Mouse (Mus musculus): ENCODE data around the gene Igsf3. TPM values are rescaled to one million over a fixed set of nuclear protein-coding genes. Genes with fewer than 3 reads are reported as not detected.

The Igsf3 gene
- 40.5 and 40.6 TPM in 2 replicates for polyA plus RNA-seq (2015; fragmentation: Nextera tagmentation; extraction: Ambion mirVana)

DNA sequence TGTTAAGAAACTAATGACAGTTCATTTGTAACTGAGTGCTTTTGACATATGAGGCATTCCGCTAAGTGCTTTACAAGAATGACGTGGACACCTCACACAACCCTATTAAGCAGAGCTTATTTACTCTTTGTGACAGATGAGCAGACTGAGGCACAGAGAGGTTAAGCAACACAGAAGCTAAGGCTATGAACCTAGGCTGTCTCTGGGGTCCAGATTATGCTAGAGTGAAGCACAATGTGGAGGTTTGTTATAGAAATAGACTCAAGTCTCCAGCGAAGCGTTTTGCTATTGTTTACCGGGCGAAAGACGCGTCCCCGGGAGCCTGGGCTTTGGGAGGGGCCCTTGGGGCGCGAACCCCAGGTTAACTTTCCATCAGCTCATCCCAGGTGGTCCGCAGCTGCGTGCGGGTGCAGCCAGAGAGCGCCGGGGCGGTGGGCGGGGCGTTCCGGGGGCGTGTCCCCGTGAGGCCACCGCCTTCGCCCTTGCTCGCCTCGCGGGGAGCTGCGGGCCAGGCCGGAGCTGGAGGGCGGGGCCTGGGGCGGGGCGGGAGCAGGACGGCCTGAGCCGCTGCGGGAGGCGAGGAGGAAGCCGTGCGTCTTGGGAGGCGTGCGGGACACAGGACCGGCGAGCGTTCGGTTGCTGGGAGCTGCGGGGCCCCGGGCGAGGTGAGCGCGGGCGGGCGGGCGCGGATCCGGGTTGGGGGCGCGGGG, at the start of gene Igsf3:
TSS of gene Igsf3 (plus strand) at position 546 of the 710 bp plus-strand sequence.
- Histone ChIP-seq H3K9me3 (ENCODE audit: control insufficient read depth, low read length) (no peaks in the 10 kb centered on the region), H3K4me2 (ENCODE audit: low read depth, low read length) (peak within 1 kb of the TSS; percentile 95), H3K27me3 (ENCODE audit: control insufficient read depth, insufficient read depth, low read depth, low read length) (no peaks in the 10 kb centered on the region), H3K36me3 (ENCODE audit: control insufficient read depth, insufficient read depth, low read length) (no peaks in the 10 kb centered on the region), H3K27ac (ENCODE audit: low read length) (peak within 1 kb of the TSS; percentile 74), H3K4me1 (replicated peaks; ENCODE audit: control insufficient read depth, insufficient read depth, low read length) (peaks cover 26% of the 10 kb centered on the region), H3K9ac (ENCODE audit: low read length) (peak within 1 kb of the TSS; percentile 86), H3K4me3 (ENCODE audit: low read length) (peak within 1 kb of the TSS; percentile 82)
- 4% methylated on average over 49 of the region's 56 CpGs for WGBS
- peak; percentile 91 for ATAC-seq (ENCODE audit: low read depth)

DNA sequence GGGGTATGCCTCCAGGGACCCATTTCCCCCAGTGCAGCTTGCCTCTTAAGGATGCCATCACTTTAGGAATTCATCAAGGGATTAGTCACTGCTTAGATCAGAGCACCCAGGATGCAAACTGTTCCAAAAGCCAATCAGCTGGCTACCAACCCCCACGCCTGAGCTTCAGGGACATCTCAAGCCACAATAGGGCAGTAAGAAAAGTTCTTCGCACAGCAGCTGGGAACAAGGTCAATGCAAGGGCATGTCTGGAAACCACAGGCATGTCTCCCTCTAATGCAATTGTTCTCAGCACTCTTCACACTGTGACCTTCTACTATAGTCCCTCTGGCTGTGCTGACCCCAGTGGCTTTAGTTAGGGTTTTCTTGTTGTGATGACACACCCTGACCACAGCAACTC, 49.6 kb upstream of the Igsf3 start:
- Histone ChIP-seq H3K4me2 (ENCODE audit: low read depth, low read length) (no peak overlapping the region), H3K4me3 (ENCODE audit: low read length) (no peak overlapping the region), H3K9ac (ENCODE audit: low read length) (no peak overlapping the region), H3K27ac (ENCODE audit: low read length) (no peak overlapping the region), H3K36me3 (ENCODE audit: control insufficient read depth, insufficient read depth, low read length) (no peaks in the 10 kb centered on the region), H3K4me1 (replicated peaks; ENCODE audit: control insufficient read depth, insufficient read depth, low read length) (peaks cover 3% of the 10 kb centered on the region; the same call in 1 of the 2 replicates), H3K27me3 (ENCODE audit: control insufficient read depth, insufficient read depth, low read depth, low read length) (no peaks in the 10 kb centered on the region), H3K9me3 (ENCODE audit: control insufficient read depth, low read length) (no peaks in the 10 kb centered on the region)
- no peak for ATAC-seq (ENCODE audit: low read depth)
- 82% methylated on average over 2 of the region's 2 CpGs for WGBS

DNA sequence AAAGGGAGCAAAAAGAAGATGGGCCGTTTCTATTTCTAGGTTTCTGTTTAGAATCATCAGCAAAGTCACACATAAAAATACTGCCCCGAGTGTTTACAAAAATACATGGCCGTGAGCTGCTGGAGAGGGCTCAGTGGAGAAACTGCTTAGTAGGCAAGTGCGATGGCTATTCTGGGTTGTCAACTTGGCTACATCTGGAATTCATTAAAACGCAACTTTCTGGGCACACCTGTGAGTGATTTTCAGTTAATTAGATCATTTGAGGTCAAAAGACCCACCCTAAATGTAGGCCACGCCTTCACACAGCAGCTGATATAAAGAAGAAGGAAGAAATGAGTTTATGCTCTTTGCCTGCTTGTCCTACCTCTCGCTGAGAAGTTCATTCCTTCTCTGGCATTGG, 48.3 kb upstream of the Igsf3 start:
- Histone ChIP-seq H3K4me1 (replicated peaks; ENCODE audit: control insufficient read depth, insufficient read depth, low read length) (no peaks in the 10 kb centered on the region; the same call in 1 of the 2 replicates), H3K36me3 (ENCODE audit: control insufficient read depth, insufficient read depth, low read length) (no peaks in the 10 kb centered on the region), H3K27me3 (ENCODE audit: control insufficient read depth, insufficient read depth, low read depth, low read length) (no peaks in the 10 kb centered on the region), H3K4me3 (ENCODE audit: low read length) (no peak overlapping the region), H3K9me3 (ENCODE audit: control insufficient read depth, low read length) (no peaks in the 10 kb centered on the region), H3K9ac (ENCODE audit: low read length) (no peak overlapping the region), H3K27ac (ENCODE audit: low read length) (no peak overlapping the region), H3K4me2 (ENCODE audit: low read depth, low read length) (no peak overlapping the region)
- WGBS = 76% methylated on average over 7 of the region's 7 CpGs
- ATAC-seq (ENCODE audit: low read depth) = no peak

DNA sequence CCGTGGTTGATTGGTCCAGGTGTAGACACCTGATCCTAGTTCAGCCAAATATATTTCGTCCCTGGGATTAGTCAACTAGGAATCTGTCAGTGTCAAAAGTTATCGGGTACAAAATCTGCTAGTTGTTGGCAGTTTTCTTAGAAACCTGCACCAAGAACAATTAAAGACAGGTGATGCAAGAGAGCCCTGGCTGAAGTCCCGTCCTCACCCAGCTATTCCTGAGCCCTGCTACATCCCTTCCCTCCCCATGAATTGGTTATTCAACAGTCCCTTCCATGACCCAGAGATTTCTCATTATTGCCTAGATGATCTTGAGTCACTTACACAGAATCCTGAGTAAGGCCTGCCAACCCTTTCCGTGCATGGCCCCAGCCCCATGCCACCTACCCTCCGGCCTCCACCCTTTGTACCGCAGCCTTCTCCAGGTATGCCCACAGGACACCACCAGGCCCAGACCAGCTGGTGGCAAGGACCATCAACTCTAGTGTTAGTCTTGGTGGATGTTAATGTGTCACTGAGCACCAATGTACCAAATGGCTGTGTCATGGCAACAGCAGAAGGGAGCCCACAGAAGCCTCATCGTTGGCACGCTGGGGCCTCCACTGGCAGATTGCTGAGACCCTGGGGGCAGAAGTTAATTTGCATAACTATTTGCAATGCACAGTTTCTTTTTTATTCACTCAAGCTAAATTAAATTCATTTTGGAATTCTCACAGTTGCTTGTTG, 33.5 kb upstream of the Igsf3 start:
- Histone ChIP-seq H3K27ac (ENCODE audit: low read length) (no peak overlapping the region), H3K4me1 (replicated peaks; ENCODE audit: control insufficient read depth, insufficient read depth, low read length) (peaks cover 2% of the 10 kb centered on the region; the same call in 1 of the 2 replicates), H3K4me2 (ENCODE audit: low read depth, low read length) (no peak overlapping the region), H3K9ac (ENCODE audit: low read length) (no peak overlapping the region), H3K36me3 (ENCODE audit: control insufficient read depth, insufficient read depth, low read length) (no peaks in the 10 kb centered on the region), H3K9me3 (ENCODE audit: control insufficient read depth, low read length) (0 out of 2 replicates have a peak, but pooled peaks cover 4% of the 10 kb centered on the region), H3K4me3 (ENCODE audit: low read length) (no peak overlapping the region), H3K27me3 (ENCODE audit: control insufficient read depth, insufficient read depth, low read depth, low read length) (no peaks in the 10 kb centered on the region)
- ATAC-seq (ENCODE audit: low read depth) = no peak
- 88% methylated on average over 9 of the region's 9 CpGs for WGBS

DNA sequence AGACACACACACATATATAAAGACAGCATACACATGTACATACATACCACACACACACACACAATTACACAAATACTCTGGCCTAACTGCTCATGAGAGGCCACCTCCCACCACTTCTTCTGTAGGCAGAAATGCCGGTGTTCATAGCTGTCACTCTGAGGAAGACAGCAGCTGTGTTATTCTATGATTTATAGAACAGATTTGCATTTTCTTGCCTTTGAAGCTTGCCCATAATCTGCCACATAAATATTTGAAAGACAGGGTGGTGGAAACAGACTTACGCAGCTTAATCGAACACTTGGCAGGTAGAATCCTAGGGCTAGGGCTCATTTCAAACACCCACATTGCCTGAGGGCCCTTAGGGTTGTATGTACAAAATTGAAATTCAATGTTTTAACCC, 32.6 kb upstream of the Igsf3 start:
- Histone ChIP-seq H3K27ac (ENCODE audit: low read length) (no peak overlapping the region), H3K9ac (ENCODE audit: low read length) (no peak overlapping the region), H3K4me1 (replicated peaks; ENCODE audit: control insufficient read depth, insufficient read depth, low read length) (peaks cover 11% of the 10 kb centered on the region; the same call in 1 of the 2 replicates), H3K27me3 (ENCODE audit: control insufficient read depth, insufficient read depth, low read depth, low read length) (no peaks in the 10 kb centered on the region), H3K4me2 (ENCODE audit: low read depth, low read length) (no peak overlapping the region), H3K4me3 (ENCODE audit: low read length) (no peak overlapping the region), H3K36me3 (ENCODE audit: control insufficient read depth, insufficient read depth, low read length) (no peaks in the 10 kb centered on the region), H3K9me3 (ENCODE audit: control insufficient read depth, low read length) (0 out of 2 replicates have a peak, but pooled peaks cover 4% of the 10 kb centered on the region)
- 71% methylated on average over 3 of the region's 3 CpGs for WGBS
- no peak for ATAC-seq (ENCODE audit: low read depth)

DNA sequence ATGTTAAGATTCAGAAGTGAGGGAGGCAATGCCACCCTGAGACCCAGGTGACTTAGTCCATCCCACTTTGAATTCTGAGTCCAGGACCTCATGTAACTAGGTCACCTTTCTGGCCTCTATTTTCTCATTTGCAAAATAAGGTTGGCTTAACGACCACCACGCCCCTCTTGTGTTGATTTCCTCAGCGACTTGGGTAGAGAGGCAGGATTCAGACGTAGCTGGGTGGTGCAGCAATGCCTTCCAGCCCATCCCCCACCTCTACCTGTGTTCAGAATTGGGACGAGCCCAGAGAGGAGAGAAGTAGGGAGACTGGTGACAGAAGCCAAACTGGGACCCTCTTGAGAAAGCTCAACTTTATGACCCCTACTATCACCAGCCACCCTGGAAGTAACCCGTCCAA, 31.6 kb upstream of the Igsf3 start:
- no peak overlapping the region for H3K27ac ChIP-seq (ENCODE audit: low read length)
- no peak overlapping the region for H3K4me3 ChIP-seq (ENCODE audit: low read length)
- 0 out of 2 replicates have a peak, but pooled peaks cover 4% of the 10 kb centered on the region for H3K9me3 ChIP-seq (ENCODE audit: control insufficient read depth, low read length)
- ATAC-seq (ENCODE audit: low read depth) = no peak
- no peaks in the 10 kb centered on the region for H3K27me3 ChIP-seq (ENCODE audit: control insufficient read depth, insufficient read depth, low read depth, low read length)
- peaks cover 11% of the 10 kb centered on the region; the same call in 1 of the 2 replicates for H3K4me1 ChIP-seq (replicated peaks; ENCODE audit: control insufficient read depth, insufficient read depth, low read length)
- no peak overlapping the region for H3K4me2 ChIP-seq (ENCODE audit: low read depth, low read length)
- WGBS = 59% methylated on average over 6 of the region's 6 CpGs
- no peaks in the 10 kb centered on the region for H3K36me3 ChIP-seq (ENCODE audit: control insufficient read depth, insufficient read depth, low read length)
- H3K9ac ChIP-seq (ENCODE audit: low read length) = no peak overlapping the region

DNA sequence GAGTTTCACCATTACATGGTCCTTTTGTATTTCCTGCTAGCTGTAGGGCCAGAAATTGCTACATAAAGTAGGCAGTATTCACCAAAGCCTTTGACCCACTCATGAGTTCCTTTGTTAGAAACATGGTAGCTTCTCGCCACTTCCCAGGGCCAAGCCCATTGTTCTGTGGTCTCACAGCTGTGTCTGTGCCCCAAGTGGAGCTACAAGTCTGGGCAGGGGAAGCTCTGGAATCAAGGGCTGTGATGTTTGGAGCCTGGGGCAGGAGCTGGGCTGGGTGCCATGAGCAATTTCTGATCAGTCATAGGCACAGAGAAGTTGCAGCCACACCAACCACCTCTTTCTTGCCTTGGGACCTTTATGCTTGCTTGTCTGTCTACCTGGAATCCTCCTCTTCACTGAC, 30.1 kb upstream of the Igsf3 start:
- Histone ChIP-seq H3K9ac (ENCODE audit: low read length) (no peak overlapping the region), H3K9me3 (ENCODE audit: control insufficient read depth, low read length) (0 out of 2 replicates have a peak, but pooled peaks cover 4% of the 10 kb centered on the region)

DNA sequence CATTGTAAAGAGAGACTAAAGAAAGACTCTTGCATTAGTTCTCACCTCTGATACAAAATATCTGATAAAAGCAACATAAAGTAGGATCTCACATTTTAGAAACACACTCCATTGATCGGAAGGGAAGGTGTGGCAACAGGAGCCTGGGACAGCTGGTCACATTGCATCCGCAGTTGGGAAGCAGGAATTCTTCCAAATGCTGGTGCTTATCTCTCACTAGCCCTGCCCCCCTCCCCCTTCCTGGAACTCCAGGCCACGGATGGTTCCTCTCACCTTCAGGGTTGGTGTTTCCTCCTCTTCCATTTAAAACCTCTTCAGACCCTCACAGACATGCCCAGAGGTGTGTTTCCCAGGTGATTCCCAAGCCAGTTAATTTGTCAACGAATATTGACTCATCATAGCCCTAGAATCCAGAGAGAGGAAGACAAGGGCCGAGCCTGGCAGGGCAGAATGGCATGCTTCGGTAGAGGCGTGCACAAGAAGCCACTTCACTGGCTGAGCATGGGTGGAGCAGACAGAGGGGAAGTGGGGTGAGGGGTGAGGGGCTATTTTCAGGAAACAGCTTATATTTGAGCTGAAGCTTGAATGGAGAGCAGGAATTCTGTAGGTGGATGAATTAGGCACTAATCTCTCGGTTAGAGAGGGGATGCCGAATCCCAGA, 28.3 kb upstream of the Igsf3 start:
- Histone ChIP-seq H3K27ac (ENCODE audit: low read length) (peak overlapping the region; percentile 1; the same call in 1 of the 2 replicates), H3K27me3 (ENCODE audit: control insufficient read depth, insufficient read depth, low read depth, low read length) (no peaks in the 10 kb centered on the region), H3K4me1 (replicated peaks; ENCODE audit: control insufficient read depth, insufficient read depth, low read length) (peaks cover 11% of the 10 kb centered on the region; the same call in 1 of the 2 replicates), H3K4me2 (ENCODE audit: low read depth, low read length) (peak overlapping the region; percentile 20), H3K36me3 (ENCODE audit: control insufficient read depth, insufficient read depth, low read length) (no peaks in the 10 kb centered on the region), H3K9ac (ENCODE audit: low read length) (no peak overlapping the region), H3K9me3 (ENCODE audit: control insufficient read depth, low read length) (no peaks in the 10 kb centered on the region), H3K4me3 (ENCODE audit: low read length) (no peak overlapping the region)
- WGBS = 19% methylated on average over 9 of the region's 9 CpGs
- peak; percentile 76 for ATAC-seq (ENCODE audit: low read depth)

More for the DNA sequence above, 30.1 kb upstream of the Igsf3 start:
- no peaks in the 10 kb centered on the region for H3K27me3 ChIP-seq (ENCODE audit: control insufficient read depth, insufficient read depth, low read depth, low read length)
- no peak overlapping the region for H3K4me3 ChIP-seq (ENCODE audit: low read length)
- no peak overlapping the region for H3K27ac ChIP-seq (ENCODE audit: low read length)
- no peaks in the 10 kb centered on the region for H3K36me3 ChIP-seq (ENCODE audit: control insufficient read depth, insufficient read depth, low read length)
- H3K4me2 ChIP-seq (ENCODE audit: low read depth, low read length) = no peak overlapping the region
- ATAC-seq (ENCODE audit: low read depth) = no peak
- WGBS = 91% methylated on average over 1 of the region's 1 CpGs
- H3K4me1 ChIP-seq (replicated peaks; ENCODE audit: control insufficient read depth, insufficient read depth, low read length) = peaks cover 11% of the 10 kb centered on the region; the same call in 1 of the 2 replicates
